Mouse (Mus musculus) midbrain, embryonic 16.5 days (tissue): ENCODE data around the gene Olfr984. TPM values are rescaled to one million over a fixed set of nuclear protein-coding genes. Genes with fewer than 3 reads are reported as not detected.

ENCODE experiments used
- ATAC-seq: fragments of 200-750 bp; cut with Nextera tagmentation; 2 replicates; pipeline ENCODE4 v1.8.0; 2017; ENCODE audit warnings: moderate TSS enrichment
- H3K27ac ChIP-seq: fragments of 300-500 bp; sonication (generic); 2 replicates; pipeline ENCODE4 v1.5.1; 2014; ENCODE audit warnings: mild to moderate bottlenecking, low read length, mixed read lengths
- H3K27me3 ChIP-seq: fragments of 300-500 bp; sonication (generic); 2 replicates; pipeline ENCODE4 v1.6.1; 2014; ENCODE audit warnings: low read depth, low read length, mixed read lengths; ENCODE audit not compliant: control insufficient read depth, insufficient read depth
- H3K36me3 ChIP-seq: fragments of 300-500 bp; sonication (generic); 2 replicates; pipeline ENCODE4 v1.6.1; 2014; ENCODE audit warnings: mild to moderate bottlenecking, low read length, moderate library complexity, mixed read lengths; ENCODE audit not compliant: control insufficient read depth, insufficient read depth
- H3K4me1 ChIP-seq: fragments of 300-500 bp; sonication (generic); 2 replicates; pipeline ENCODE4 v1.6.1; 2014; ENCODE audit warnings: mild to moderate bottlenecking, low read length, mixed read lengths; ENCODE audit not compliant: control insufficient read depth, insufficient read depth
- H3K4me2 ChIP-seq: fragments of 300-500 bp; sonication (generic); 2 replicates; pipeline ENCODE4 v1.6.1; 2014; ENCODE audit warnings: mild to moderate bottlenecking, low read length, mixed read lengths
- H3K4me3 ChIP-seq: fragments of 300-500 bp; sonication (generic); 2 replicates; pipeline ENCODE4 v1.5.1; 2014; ENCODE audit warnings: low read depth, mild to moderate bottlenecking, low read length, moderate library complexity, mixed read lengths
- H3K9ac ChIP-seq: fragments of 300-500 bp; sonication (generic); 2 replicates; pipeline ENCODE4 v1.6.1; 2014; ENCODE audit warnings: low read depth, low read length, mixed read lengths
- H3K9me3 ChIP-seq: fragments of 300-500 bp; sonication (generic); replicated peaks from 2 replicates; pipeline ENCODE4 v1.6.1; 2014; ENCODE audit warnings: mild to moderate bottlenecking, low read length, mixed read lengths; ENCODE audit not compliant: control insufficient read depth, poor library complexity, severe bottlenecking
- WGBS: fragments of 180-500 bp; shearing (Covaris S2); extraction: QIAGEN DNeasy Blood & Tissue Kit; methylation state at CpG from one replicate; pipeline ENCODE4 v1.1.7; 2014; 5-methylcytosine and 5-hydroxymethylcytosine counted together
- polyA plus RNA-seq: library from polyadenylated mRNA; unstranded; fragments of >200 nt; fragmentation: Nextera tagmentation; extraction: Ambion mirVana; gene quantifications from 2 replicates; pipeline ENCODE4 v1.2.1, GENCODE M21; 2015

Gene Olfr984
- polyA plus RNA-seq, 1 experiment from 2014 or later = not detected

GRCm38 (mm10) chr9:40094769-40095168 is 19.2 kb downstream of the Olfr984 start:
- no peak overlapping the region for H3K4me2 ChIP-seq
- no peak overlapping the region for H3K4me3 ChIP-seq
- no peaks in the 10 kb centered on the region for H3K4me1 ChIP-seq
- no peak for ATAC-seq
- H3K9me3 ChIP-seq = no peaks in the 10 kb centered on the region
- 62% methylated on average over 3 of the region's 3 CpGs for WGBS
- H3K27ac ChIP-seq = no peak overlapping the region
- no peaks in the 10 kb centered on the region for H3K36me3 ChIP-seq
- H3K27me3 ChIP-seq = no peaks in the 10 kb centered on the region
- no peak overlapping the region for H3K9ac ChIP-seq

- no peak within 1 kb of the TSS for H3K9ac ChIP-seq
- H3K9me3 ChIP-seq = no peaks in the 10 kb centered on the region
- WGBS = 80% methylated on average over 2 of the region's 2 CpGs
- H3K4me3 ChIP-seq = no peak within 1 kb of the TSS
- no peak for ATAC-seq
- no peaks in the 10 kb centered on the region for H3K36me3 ChIP-seq
- H3K4me2 ChIP-seq = no peak within 1 kb of the TSS
- H3K4me1 ChIP-seq = no peaks in the 10 kb centered on the region
- H3K27ac ChIP-seq = no peak within 1 kb of the TSS
- H3K27me3 ChIP-seq = no peaks in the 10 kb centered on the region
These were observed 20.5 kb downstream of the Olfr984 start, which contains the start of gene Olfr983 for GRCm38 (mm10) chr9:40093495-40093894. TSS of gene Olfr983 (minus strand) at chr9:40093595.

GRCm38 (mm10) chr9:40073529-40073928 is 40.5 kb downstream of the Olfr984 start, which contains the start of gene Olfr982:
TSS of gene Olfr982 (plus strand) at chr9:40073829.
- no peak for ATAC-seq
- H3K27ac ChIP-seq = no peak within 1 kb of the TSS

GRCm38 (mm10) chr9:40050138-40050537 is 63.9 kb downstream of the Olfr984 start:
- Histone ChIP-seq H3K4me3 (no peak overlapping the region), H3K27ac (no peak overlapping the region), H3K4me1 (no peaks in the 10 kb centered on the region), H3K4me2 (no peak overlapping the region), H3K9me3 (no peaks in the 10 kb centered on the region), H3K36me3 (no peaks in the 10 kb centered on the region), H3K27me3 (no peaks in the 10 kb centered on the region), H3K9ac (no peak overlapping the region)
- no peak for ATAC-seq
- 96% methylated on average over 19 of the region's 19 CpGs for WGBS

More at GRCm38 (mm10) chr9:40073529-40073928, 40.5 kb downstream of the Olfr984 start, which contains the start of gene Olfr982:
- no peak within 1 kb of the TSS for H3K9ac ChIP-seq
- WGBS = 79% methylated on average over 2 of the region's 2 CpGs
- no peaks in the 10 kb centered on the region for H3K27me3 ChIP-seq
- no peak within 1 kb of the TSS for H3K4me3 ChIP-seq
- H3K9me3 ChIP-seq = no peaks in the 10 kb centered on the region
- H3K4me2 ChIP-seq = no peak within 1 kb of the TSS
- H3K4me1 ChIP-seq = no peaks in the 10 kb centered on the region
- no peaks in the 10 kb centered on the region for H3K36me3 ChIP-seq

Other genes starting within 250 kb of the Olfr984 start
- gene Olfr972, start 247.8 kb downstream of the Olfr984 start, polyA plus RNA-seq = not detected in 2 replicates
- not detected in 2 replicates for gene Olfr229, start 206.9 kb downstream of the Olfr984 start, polyA plus RNA-seq
- not detected in 2 replicates for gene Olfr974, start 176.7 kb downstream of the Olfr984 start, polyA plus RNA-seq
- not detected in 2 replicates for gene Olfr975, start 162.2 kb downstream of the Olfr984 start, polyA plus RNA-seq
- gene Olfr976, start 153.1 kb downstream of the Olfr984 start, polyA plus RNA-seq = not detected in 2 replicates
- not detected in 2 replicates for gene Olfr978, start 122.1 kb downstream of the Olfr984 start, polyA plus RNA-seq
- gene Olfr979, start 110.7 kb downstream of the Olfr984 start, polyA plus RNA-seq = not detected in 2 replicates
- not detected in 2 replicates for gene Olfr980, start 104.6 kb downstream of the Olfr984 start, polyA plus RNA-seq
- gene Olfr981, start 92.7 kb downstream of the Olfr984 start, polyA plus RNA-seq = not detected in 2 replicates
- not detected in 2 replicates for gene Olfr982, start 40.4 kb downstream of the Olfr984 start, polyA plus RNA-seq
- not detected in 2 replicates for gene Olfr983, start 20.6 kb downstream of the Olfr984 start, polyA plus RNA-seq
- gene Olfr985, start 16.0 kb upstream of the Olfr984 start, polyA plus RNA-seq = not detected in 2 replicates
- gene Tmem225, start 33.9 kb upstream of the Olfr984 start, polyA plus RNA-seq = not detected in 2 replicates
- gene Olfr986, start 66.7 kb upstream of the Olfr984 start, polyA plus RNA-seq = not detected in 2 replicates
- 13.1 and 13.6 TPM in 2 replicates for gene Zfp202, start 78.1 kb upstream of the Olfr984 start, polyA plus RNA-seq
- gene Scn3b, start 155.0 kb upstream of the Olfr984 start, polyA plus RNA-seq = 188 and 194 TPM in 2 replicates